Mouse (Mus musculus): ENCODE measurements around the gene Slc35g2. TPM values are rescaled to one million over a fixed set of nuclear protein-coding genes. Genes with fewer than 3 reads are reported as not detected.
A peak's percentile ranks its signal among the peaks of the same experiment; 100 is the strongest.

Slc35g2 gene
- polyA plus RNA-seq, 1 experiment: not detected

GRCm38 (mm10) chr9:100522029-100522428 is 48.9 kb downstream of the Slc35g2 start:
- no peak overlapping the region for H3K4me3 ChIP-seq (ENCODE audit: insufficient read depth, poor library complexity, severe bottlenecking)
- no peak for TF ChIP-seq FOSL1 (IDR thresholded peaks at IDR 0.05; ENCODE audit: insufficient read depth, low read length, poor library complexity, severe bottlenecking)
- TF ChIP-seq CTCF (IDR thresholded peaks at IDR 0.05; ENCODE audit: control insufficient read depth, insufficient read depth, insufficient read length): no peak
- TF ChIP-seq MYOD1 (IDR thresholded peaks at IDR 0.05; ENCODE audit: control insufficient read depth, insufficient read length, low read depth): no peak
- TF ChIP-seq MAX (IDR thresholded peaks at IDR 0.05): no peak
- TF ChIP-seq MYOG (IDR thresholded peaks at IDR 0.05; ENCODE audit: control insufficient read depth, extremely low read depth, insufficient read length): no peak
- no peak for TF ChIP-seq USF1 (IDR thresholded peaks at IDR 0.05; ENCODE audit: low read depth)
- no peak for TF ChIP-seq CEBPB (IDR thresholded peaks at IDR 0.05; ENCODE audit: low read depth)
- no peaks in the 10 kb centered on the region for H3K27me3 ChIP-seq (ENCODE audit: control insufficient read depth, insufficient read depth, insufficient read length)
- peaks cover 64% of the 10 kb centered on the region for H3K79me3 ChIP-seq (ENCODE audit: low read depth)
- H3ac ChIP-seq (ENCODE audit: control insufficient read depth, insufficient read length, low read depth): no peak overlapping the region
- H3K79me2 ChIP-seq (ENCODE audit: control insufficient read depth, insufficient read depth): peaks cover 72% of the 10 kb centered on the region
- H3K36me3 ChIP-seq (ENCODE audit: control insufficient read depth, insufficient read depth): no peaks in the 10 kb centered on the region

- no peaks in the 10 kb centered on the region for H3K36me3 ChIP-seq (ENCODE audit: control insufficient read depth, insufficient read depth)
- no peak overlapping the region for H3K4me3 ChIP-seq (ENCODE audit: insufficient read depth, poor library complexity, severe bottlenecking)
- no peak overlapping the region for H3ac ChIP-seq (ENCODE audit: control insufficient read depth, insufficient read length, low read depth)
- TF ChIP-seq CTCF (IDR thresholded peaks at IDR 0.05; ENCODE audit: control insufficient read depth, insufficient read depth, insufficient read length): peak; percentile 8
- TF ChIP-seq MYOG (IDR thresholded peaks at IDR 0.05; ENCODE audit: control insufficient read depth, extremely low read depth, insufficient read length): no peak
- H3K79me2 ChIP-seq (ENCODE audit: control insufficient read depth, insufficient read depth): peaks cover 70% of the 10 kb centered on the region
- no peaks in the 10 kb centered on the region for H3K27me3 ChIP-seq (ENCODE audit: control insufficient read depth, insufficient read depth, insufficient read length)
- H3K79me3 ChIP-seq (ENCODE audit: low read depth): peaks cover 57% of the 10 kb centered on the region
Measured at GRCm38 (mm10) chr9:100520586-100520985, 50.3 kb downstream of the Slc35g2 start.

DNA sequence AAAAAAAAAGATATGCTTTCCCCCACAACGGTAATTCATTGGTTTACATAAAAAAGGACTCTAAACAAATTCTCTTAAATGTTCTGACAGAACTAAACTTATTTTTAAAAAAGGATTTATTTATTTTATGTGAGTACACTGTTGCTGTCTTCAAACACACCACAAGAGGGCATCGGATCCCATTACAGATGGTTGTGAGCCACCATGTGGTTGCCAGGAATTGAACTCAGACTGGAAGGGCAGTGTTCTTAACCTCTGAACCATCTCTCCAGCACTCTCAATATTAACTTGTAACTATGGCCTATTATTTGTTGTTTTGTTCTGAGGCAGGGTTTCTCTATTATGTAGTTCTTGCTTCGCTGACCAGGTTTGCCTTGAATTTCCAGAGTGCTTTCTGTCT is 50.9 kb downstream of the Slc35g2 start:
- Histone ChIP-seq H3K79me3 (ENCODE audit: low read depth) (peaks cover 52% of the 10 kb centered on the region), H3K79me2 (ENCODE audit: control insufficient read depth, insufficient read depth) (peaks cover 70% of the 10 kb centered on the region), H3ac (ENCODE audit: control insufficient read depth, insufficient read length, low read depth) (no peak overlapping the region), H3K36me3 (ENCODE audit: control insufficient read depth, insufficient read depth) (no peaks in the 10 kb centered on the region), H3K27me3 (ENCODE audit: control insufficient read depth, insufficient read depth, insufficient read length) (no peaks in the 10 kb centered on the region), H3K4me3 (ENCODE audit: insufficient read depth, poor library complexity, severe bottlenecking) (no peak overlapping the region)
- TF ChIP-seq FOSL1 (IDR thresholded peaks at IDR 0.05; ENCODE audit: insufficient read depth, low read length, poor library complexity, severe bottlenecking) (no peak), MYOG (IDR thresholded peaks at IDR 0.05; ENCODE audit: control insufficient read depth, extremely low read depth, insufficient read length) (no peak)

- TF ChIP-seq CEBPB (IDR thresholded peaks at IDR 0.05; ENCODE audit: low read depth) (no peak), MAX (IDR thresholded peaks at IDR 0.05) (no peak), FOSL1 (IDR thresholded peaks at IDR 0.05; ENCODE audit: insufficient read depth, low read length, poor library complexity, severe bottlenecking) (no peak), MYOD1 (IDR thresholded peaks at IDR 0.05; ENCODE audit: control insufficient read depth, insufficient read length, low read depth) (no peak), USF1 (IDR thresholded peaks at IDR 0.05; ENCODE audit: low read depth) (no peak), CTCF (IDR thresholded peaks at IDR 0.05; ENCODE audit: control insufficient read depth, insufficient read depth, insufficient read length) (no peak), MYOG (IDR thresholded peaks at IDR 0.05; ENCODE audit: control insufficient read depth, extremely low read depth, insufficient read length) (no peak)
- peaks cover 4% of the 10 kb centered on the region for H3K36me3 ChIP-seq (ENCODE audit: control insufficient read depth, insufficient read depth)
Measured at GRCm38 (mm10) chr9:100507581-100507980, 63.3 kb downstream of the Slc35g2 start.

DNA sequence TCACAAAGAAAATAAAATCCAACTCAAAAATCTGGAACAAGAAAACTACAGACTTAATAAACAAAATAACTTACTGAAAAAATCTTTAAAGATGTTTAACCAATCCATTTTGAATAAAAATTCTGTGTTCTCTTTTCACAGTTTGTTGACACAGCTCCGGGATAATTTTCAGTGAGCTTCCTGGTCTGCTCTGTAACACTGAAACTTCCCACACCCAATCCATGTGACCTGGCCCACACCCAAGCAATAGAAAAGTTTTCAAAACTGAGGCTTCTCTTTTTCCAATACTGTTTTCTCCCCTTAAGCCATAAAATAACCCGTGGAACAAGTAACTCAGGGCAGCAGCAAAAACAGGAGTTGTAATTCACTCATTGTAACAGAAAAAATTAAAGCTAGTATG is 64.2 kb downstream of the Slc35g2 start:
- H3K79me2 ChIP-seq (ENCODE audit: control insufficient read depth, insufficient read depth): peaks cover 74% of the 10 kb centered on the region
- no peak overlapping the region for H3ac ChIP-seq (ENCODE audit: control insufficient read depth, insufficient read length, low read depth)
- no peaks in the 10 kb centered on the region for H3K27me3 ChIP-seq (ENCODE audit: control insufficient read depth, insufficient read depth, insufficient read length)
- peaks cover 39% of the 10 kb centered on the region for H3K79me3 ChIP-seq (ENCODE audit: low read depth)
- TF ChIP-seq FOSL1 (IDR thresholded peaks at IDR 0.05; ENCODE audit: insufficient read depth, low read length, poor library complexity, severe bottlenecking) (no peak), MAX (IDR thresholded peaks at IDR 0.05) (no peak), CEBPB (IDR thresholded peaks at IDR 0.05; ENCODE audit: low read depth) (no peak), USF1 (IDR thresholded peaks at IDR 0.05; ENCODE audit: low read depth) (no peak), CTCF (IDR thresholded peaks at IDR 0.05; ENCODE audit: control insufficient read depth, insufficient read depth, insufficient read length) (no peak), MYOD1 (IDR thresholded peaks at IDR 0.05; ENCODE audit: control insufficient read depth, insufficient read length, low read depth) (no peak), MYOG (IDR thresholded peaks at IDR 0.05; ENCODE audit: control insufficient read depth, extremely low read depth, insufficient read length) (no peak)
- H3K4me3 ChIP-seq (ENCODE audit: insufficient read depth, poor library complexity, severe bottlenecking): no peak overlapping the region
- peaks cover 4% of the 10 kb centered on the region for H3K36me3 ChIP-seq (ENCODE audit: control insufficient read depth, insufficient read depth)

More at GRCm38 (mm10) chr9:100507581-100507980, 63.3 kb downstream of the Slc35g2 start:
- H3ac ChIP-seq (ENCODE audit: control insufficient read depth, insufficient read length, low read depth): no peak overlapping the region
- H3K79me2 ChIP-seq (ENCODE audit: control insufficient read depth, insufficient read depth): peaks cover 83% of the 10 kb centered on the region
- no peaks in the 10 kb centered on the region for H3K27me3 ChIP-seq (ENCODE audit: control insufficient read depth, insufficient read depth, insufficient read length)
- no peak overlapping the region for H3K4me3 ChIP-seq (ENCODE audit: insufficient read depth, poor library complexity, severe bottlenecking)
- peaks cover 45% of the 10 kb centered on the region for H3K79me3 ChIP-seq (ENCODE audit: low read depth)

- Histone ChIP-seq H3K27me3 (ENCODE audit: control insufficient read depth, insufficient read depth, insufficient read length) (no peaks in the 10 kb centered on the region), H3K79me2 (ENCODE audit: control insufficient read depth, insufficient read depth) (peaks cover 69% of the 10 kb centered on the region), H3K4me3 (ENCODE audit: insufficient read depth, poor library complexity, severe bottlenecking) (no peak overlapping the region), H3K79me3 (ENCODE audit: low read depth) (peaks cover 30% of the 10 kb centered on the region), H3K36me3 (ENCODE audit: control insufficient read depth, insufficient read depth) (peaks cover 4% of the 10 kb centered on the region), H3ac (ENCODE audit: control insufficient read depth, insufficient read length, low read depth) (no peak overlapping the region)
- TF ChIP-seq MYOG (IDR thresholded peaks at IDR 0.05; ENCODE audit: control insufficient read depth, extremely low read depth, insufficient read length) (no peak), FOSL1 (IDR thresholded peaks at IDR 0.05; ENCODE audit: insufficient read depth, low read length, poor library complexity, severe bottlenecking) (no peak)
Measured at GRCm38 (mm10) chr9:100505498-100505897, 65.4 kb downstream of the Slc35g2 start.

Other genes starting within 250 kb of the Slc35g2 start
- gene Il20rb, start 84.3 kb downstream of the Slc35g2 start, polyA plus RNA-seq (2012; fragmentation: generic; extraction: Trizol): 0.35 TPM
- 17.1 TPM for gene Nck1, start 25.0 kb downstream of the Slc35g2 start, polyA plus RNA-seq (2012; fragmentation: generic; extraction: Trizol)
- gene Stag1, start 26.7 kb upstream of the Slc35g2 start, polyA plus RNA-seq (2012; fragmentation: generic; extraction: Trizol): 6.6 TPM

Data from C2C12 (cell line).